Mouse (Mus musculus): ENCODE results near the gene Plscr3.

DNA sequence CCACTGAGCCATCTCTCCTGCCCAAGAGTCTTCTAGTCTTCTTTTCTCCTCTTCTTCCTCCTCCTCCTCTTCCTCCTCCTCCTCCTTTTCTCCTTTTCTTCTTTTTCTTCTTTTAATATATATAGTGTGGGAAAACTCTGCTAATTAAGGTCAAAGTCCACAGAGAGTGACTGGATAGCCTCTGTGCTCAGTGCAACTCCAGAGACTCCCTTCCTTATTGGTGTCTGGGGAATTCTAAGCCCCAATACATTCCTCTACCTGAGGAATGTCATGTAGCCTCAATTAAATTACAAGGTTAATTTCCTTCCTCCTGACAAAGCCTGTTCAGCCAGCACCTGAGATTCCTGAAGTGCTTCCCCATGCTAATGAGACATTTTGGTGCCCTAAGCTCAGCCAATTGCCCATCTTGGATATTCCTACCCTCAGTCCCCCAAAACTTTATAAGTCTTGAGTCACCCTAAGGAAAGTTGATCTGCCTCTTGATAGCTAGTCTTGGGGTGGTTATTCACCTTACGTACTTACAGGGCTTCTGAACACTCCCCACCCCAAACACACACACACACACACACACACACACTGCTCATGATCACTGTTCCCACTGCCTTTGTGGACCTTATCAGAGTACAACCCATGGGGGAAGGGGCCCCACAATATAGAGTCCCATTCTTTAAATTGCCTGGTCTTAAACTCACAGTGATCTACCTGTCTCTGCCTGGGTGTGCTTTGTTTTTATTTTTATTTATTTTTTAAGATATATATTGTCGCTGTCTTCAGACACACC lies 24.3 kb downstream of the Plscr3 start:
- TF ChIP-seq CTCF (IDR thresholded peaks at IDR 0.05; ENCODE audit: borderline replicate concordance, insufficient read depth, low read length) (no peak), POLR2A (IDR thresholded peaks at IDR 0.05; ENCODE audit: low read depth, low read length) (no peak)

Data from embryonic fibroblast, embryonic 13.5 days (primary cell).